Mouse (Mus musculus) retina, adult 2 months (tissue): ENCODE data around the gene Sgcd.

ENCODE experiments used
- DNase-seq: peaks from one replicate; pipeline ENCODE4 v3.0.0-alpha.2; 2012; ENCODE audit warnings: low read depth, low spot score

Sgcd gene

DNA sequence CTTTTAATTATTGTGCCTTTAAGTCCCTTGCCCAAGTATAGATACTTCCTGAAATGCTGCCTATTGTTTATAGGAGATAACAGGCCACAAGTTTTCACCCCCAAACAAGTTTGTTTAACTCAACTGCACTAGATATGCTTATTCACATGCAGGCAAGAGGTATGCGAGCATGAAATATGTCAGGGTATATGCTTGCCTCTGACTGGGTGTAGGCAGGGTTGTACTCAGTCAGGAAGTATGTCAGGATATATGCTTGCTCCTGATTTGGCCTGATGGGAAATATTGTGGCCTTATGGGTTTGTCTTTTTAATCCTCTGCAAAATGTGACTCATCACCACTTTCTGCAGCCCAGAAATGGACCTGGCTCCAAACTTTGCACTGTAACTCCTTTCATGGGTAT, 694.0 kb downstream of the Sgcd start:
- DNase-seq = no peak

GRCm38 (mm10) chr11:47276586-47276985, 712.2 kb downstream of the Sgcd start:
- no peak for DNase-seq

DNA sequence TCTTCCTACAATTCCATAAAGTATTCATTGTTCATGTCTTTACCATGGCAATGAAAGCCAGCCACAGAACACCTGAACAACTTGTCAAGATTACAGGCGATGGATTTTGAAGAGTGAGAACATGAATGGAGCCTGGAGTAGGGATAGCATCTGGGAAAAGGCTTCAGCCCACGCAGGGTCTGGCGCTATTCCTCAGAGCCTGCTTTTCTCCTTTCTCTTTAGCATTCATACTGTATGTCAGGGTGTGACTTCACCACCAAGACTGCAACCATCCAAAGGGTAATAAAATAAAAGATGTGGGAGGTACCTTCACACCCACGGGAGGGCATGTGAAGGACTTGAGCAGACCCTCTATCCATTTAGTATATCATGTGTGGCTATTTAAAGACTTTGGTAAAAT, 720.2 kb downstream of the Sgcd start:
- DNase-seq = no peak

GRCm38 (mm10) chr11:47264267-47264984, 724.3 kb downstream of the Sgcd start:
- DNase-seq = no peak

DNA sequence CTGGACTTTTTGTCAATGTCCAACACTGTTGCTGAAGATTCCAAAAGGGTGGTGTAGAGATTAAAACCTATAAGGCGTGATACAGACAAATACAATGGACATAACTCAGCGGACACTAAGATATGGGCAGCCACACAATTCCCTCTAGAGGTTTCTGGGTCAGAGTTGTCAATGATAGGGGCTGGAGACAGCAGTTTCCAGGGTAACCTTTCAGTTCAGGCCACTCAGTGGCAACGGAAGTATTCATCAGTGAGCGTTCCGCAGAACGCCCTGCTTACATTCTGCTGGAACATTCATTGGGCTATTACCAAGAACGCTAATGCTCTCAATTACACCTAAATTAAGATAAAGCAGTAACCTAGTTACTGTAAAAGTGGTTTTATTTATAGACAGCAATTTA, 738.5 kb downstream of the Sgcd start:
- no peak for DNase-seq

DNA sequence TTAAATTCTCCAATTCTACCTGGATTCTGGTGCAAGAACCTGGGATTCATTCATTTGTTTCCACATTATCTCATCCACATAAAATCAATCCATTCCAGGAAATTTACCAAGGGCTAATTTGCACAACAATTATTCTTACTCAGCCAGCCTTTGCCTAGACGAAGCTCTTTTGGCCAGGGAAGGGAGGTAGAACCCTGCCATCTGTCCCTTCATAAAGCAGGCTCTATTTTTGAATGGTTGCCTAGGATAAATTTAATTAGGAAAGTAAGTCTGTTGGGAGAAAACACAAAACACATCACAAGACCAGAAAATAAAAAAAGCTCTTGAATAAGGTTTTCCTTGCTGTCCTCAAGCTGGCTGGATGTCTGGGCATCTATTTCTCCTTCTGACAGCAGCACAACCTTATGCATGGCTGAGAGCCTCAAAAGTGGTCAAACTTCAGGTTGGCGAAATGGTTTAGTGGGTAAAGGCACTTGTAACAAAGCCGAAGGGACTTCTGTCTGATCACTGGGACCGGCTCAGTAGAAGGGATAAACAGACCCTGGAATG, 740.4 kb downstream of the Sgcd start:
- DNase-seq = no peak

DNA sequence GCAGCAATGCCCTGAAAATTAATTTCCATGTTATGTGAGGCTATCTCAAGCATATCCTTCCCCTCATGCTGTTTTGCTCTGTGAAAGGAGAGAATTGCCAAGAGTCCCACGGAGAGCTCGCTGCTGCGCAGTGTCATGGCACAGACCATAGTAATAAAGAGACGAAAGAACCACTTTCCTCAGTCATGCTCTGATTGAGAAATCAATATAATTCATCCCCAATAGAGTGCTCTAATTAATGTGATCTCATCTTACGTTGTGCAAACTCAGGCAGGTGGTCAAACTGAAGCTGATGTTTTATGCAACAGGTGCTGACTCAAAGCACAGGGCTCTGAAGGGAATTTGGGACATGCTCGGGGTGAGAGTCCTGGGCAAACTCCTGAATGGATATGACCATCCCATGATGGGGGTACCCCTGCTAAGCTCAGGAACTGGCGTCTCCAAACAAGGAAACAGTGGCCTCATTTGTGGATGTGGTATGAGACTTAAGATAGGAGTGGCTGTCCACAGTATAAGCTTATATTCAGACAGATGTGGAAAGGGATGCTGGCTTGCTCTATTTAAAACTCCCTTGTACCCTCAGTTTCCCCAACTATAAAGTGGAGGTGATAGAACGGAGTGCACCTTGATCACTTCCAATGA, 740.9 kb downstream of the Sgcd start:
- DNase-seq = no peak

GRCm38 (mm10) chr11:47242401-47242800, 746.4 kb downstream of the Sgcd start:
- no peak for DNase-seq

GRCm38 (mm10) chr11:47228222-47228621, 760.5 kb downstream of the Sgcd start:
- DNase-seq = no peak

- no peak for DNase-seq
These were observed 764.6 kb downstream of the Sgcd start for GRCm38 (mm10) chr11:47224148-47224547.

DNA sequence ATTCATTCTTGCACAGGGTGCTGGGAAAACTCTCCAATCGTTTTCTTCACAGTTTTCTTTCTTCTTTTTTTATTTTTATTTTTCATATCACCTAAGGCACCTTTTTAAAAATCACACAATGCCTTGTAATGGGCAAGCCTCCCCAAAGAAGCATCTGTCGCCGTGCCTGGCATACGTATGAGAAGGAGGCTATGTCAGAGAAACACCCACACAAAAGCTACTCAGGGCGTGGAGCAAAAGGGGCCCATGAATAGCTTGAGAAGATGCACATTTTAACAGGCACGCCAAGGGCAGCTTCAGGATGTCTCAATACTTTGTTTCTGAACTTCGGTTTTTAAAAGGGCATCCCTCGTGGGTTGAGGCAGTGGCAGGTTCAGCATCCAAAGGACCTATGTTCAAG, 777.2 kb downstream of the Sgcd start:
- no peak for DNase-seq

DNA sequence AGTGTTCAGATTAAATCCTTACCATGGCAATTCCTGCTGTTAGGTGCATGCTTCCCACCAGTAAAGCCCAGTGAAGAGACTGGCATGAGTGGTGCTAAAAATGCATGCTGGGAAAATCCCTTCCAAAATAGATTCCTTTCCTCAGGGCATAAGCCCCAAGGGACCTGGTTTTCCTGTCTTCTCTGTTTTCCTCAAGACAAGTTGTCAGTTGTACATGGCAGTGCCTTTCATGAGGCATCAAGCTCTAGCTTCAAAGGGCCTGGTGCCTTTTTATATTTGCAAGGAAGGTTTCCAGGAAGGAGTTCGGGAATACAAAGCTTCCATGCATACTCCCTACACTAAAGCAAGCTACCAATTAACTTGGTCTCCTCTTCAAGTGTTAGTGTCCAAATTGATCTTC, 782.3 kb downstream of the Sgcd start:
- no peak for DNase-seq

- DNase-seq = no peak
These were observed 789.7 kb downstream of the Sgcd start for GRCm38 (mm10) chr11:47199106-47199505.

DNA sequence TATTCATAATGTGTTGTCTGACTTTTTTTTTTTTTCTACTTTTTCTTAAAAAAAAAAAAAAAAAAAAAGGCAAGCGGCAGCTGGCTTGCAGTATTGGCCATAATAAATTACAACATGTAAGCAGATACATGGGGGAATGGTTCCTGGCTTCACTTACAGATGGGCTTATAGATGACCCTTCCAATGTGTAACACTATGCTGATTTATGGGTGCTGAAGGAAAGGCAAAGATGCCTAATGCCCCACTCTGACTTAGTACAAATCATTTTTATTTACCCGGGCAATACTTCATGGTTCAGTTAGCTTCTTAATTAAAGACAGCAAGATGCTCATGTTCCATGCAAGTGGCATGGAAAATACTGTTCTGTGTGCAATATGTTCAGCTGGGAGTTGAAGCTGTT, 800.2 kb downstream of the Sgcd start:
- DNase-seq = no peak

GRCm38 (mm10) chr11:47174977-47175376, 813.8 kb downstream of the Sgcd start:
- DNase-seq = no peak

DNA sequence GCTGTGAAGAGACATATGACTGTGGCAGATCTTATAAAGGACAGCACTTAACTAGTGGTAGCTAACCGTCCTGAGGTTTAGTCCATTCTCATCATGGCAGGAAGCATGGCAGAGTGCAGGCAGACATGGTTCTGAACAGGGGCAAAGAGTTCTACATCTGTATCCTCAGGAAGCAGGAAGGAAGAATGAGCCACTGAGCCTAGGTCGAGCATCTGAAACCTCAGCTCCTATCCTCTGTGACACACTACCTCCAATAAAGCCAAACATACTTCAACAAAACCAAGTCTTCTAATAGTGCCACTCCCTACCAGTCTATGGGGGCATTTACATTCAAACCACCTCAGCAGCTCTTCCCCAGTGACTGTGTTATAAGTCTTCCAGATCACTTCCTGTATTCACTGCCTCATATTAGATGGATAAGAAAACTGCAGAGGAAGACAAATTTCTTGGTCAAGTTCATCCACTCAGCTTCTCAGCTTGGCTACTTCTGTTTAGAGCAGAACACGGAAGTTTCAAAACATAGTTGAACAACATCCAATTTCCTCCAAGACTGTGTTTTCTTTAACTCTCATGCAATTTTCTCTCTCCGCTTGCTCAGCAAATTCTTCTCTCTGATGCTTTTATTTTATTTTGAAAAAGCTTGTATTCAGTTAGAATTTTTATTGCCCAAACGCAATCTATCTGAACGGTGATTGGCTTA, 817.7 kb downstream of the Sgcd start:
- no peak for DNase-seq

- DNase-seq = no peak
These were observed 821.4 kb downstream of the Sgcd start for GRCm38 (mm10) chr11:47167376-47167775.

GRCm38 (mm10) chr11:47158089-47158488, 830.7 kb downstream of the Sgcd start:
- DNase-seq = no peak

- no peak for DNase-seq
These were observed 831.8 kb downstream of the Sgcd start for GRCm38 (mm10) chr11:47156730-47157693.

DNA sequence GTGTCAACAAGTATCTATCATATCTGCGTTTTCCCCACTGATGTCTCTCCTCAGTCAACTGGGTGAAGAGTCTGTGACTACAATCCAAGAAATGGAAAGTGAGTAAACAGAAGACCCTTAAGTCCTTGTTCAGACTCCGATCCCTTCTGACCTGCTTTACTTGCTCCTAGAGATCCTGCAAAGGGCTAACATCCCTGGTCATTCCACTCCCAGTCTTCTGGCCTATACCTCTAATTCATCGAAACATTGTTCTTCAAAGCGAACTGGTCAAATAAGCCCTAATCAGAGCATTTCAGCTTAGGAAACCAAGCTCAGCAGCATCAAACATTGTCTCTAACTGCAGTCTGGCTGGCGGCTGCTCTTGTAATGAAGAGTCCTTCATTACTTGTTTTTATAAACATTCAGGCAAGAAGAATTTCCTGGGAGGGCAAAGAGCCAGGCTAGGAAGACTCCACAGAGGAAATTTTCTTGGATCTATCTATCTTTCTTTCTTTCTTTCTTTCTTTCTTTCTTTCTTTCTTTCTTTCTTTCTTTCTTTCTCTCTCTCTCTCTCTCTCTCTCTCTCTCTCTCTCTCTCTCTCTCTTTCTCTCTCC, 833.8 kb downstream of the Sgcd start:
- no peak for DNase-seq

DNA sequence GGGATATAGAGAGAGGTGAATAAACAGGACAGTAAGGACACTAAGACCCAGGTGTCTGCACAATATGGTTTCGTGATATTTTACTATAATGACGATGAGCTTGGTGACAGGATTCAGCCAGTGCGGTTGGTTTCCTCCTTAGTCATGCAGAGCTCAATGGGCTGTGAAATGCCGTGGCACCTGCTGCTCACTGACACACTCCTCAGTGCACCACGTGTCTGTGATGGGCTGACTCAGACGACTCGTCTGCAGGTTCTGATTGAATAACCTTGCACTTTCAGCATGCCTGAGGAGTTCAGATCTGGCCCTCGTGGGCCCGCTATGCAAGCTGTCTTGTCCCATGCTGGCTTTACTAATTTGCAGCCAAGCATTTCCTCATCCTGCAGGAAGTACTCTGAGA, 839.2 kb downstream of the Sgcd start:
- DNase-seq = no peak
